Mouse (Mus musculus): ENCODE measurements at regions not wholly inside any gene's neighbourhood (a gene's known extent, or its start where the extent isn't known, plus 50 kb on each side); places are given as distances from the start of the nearest gene placed in this dataset.
A peak's percentile ranks its signal among the peaks of the same experiment; 100 is the strongest.

DNA sequence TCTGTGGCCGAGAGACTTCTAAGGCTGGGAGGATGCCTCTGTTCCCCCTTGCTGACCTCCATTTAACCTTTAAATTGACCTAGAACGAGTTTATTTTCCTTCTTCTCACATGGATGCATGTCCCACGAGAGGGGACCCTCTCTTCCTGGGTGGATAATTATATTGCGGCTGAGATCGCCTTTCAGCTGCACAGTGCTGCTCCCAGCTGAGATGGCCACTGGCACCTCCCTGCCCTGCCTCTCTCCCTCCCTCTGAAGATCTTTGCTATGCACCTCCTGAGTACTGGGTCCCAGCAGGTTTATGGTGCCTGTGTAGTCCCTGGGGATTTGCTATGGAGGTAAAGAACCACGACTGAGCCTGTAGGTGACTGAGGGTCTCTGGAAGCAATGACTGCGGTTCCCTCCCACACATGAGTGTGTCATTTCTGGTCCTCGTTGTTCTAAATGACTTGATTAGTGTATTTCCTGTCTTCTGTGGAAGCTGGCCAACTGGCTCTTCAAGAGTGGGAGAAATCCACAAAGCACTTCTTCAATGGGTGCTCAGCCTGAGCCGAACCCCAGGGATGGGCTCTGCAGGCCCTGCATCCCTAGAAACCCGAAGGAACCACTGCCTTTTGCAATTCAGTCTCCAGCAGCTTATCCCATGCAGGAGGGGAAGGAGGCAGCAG is 275.9 kb downstream of the Tshz3 start:
- Histone ChIP-seq H3K9me3 (ENCODE audit: low read length) (no peaks in the 10 kb centered on the region), H3K4me2 (replicated peaks; ENCODE audit: low read depth, low read length) (no peak overlapping the region)
- peak; percentile 79 for ATAC-seq (ENCODE audit: low FRiP score, low TSS enrichment)

GRCm38 (mm10) chr7:36974573-36974972 is 276.7 kb downstream of the Tshz3 start:
- Histone ChIP-seq H3K9me3 (ENCODE audit: low read length) (no peaks in the 10 kb centered on the region), H3K4me1 (ENCODE audit: insufficient read depth, low read length) (peaks cover 9% of the 10 kb centered on the region; the same call in 1 of the 2 replicates), H3K27ac (ENCODE audit: low read length) (no peak overlapping the region), H3K4me2 (replicated peaks; ENCODE audit: low read depth, low read length) (no peak overlapping the region), H3K27me3 (ENCODE audit: insufficient read depth, low read length) (peaks cover 4% of the 10 kb centered on the region; the same call in 1 of the 2 replicates), H3K4me3 (ENCODE audit: low read length) (no peak overlapping the region), H3K9ac (replicated peaks; ENCODE audit: low read length) (no peak overlapping the region), H3K36me3 (ENCODE audit: insufficient read depth, low read length) (no peaks in the 10 kb centered on the region)
- WGBS = 63% methylated on average over 4 of the region's 4 CpGs
- ATAC-seq (ENCODE audit: low FRiP score, low TSS enrichment) = no peak

More for the DNA sequence above, 275.9 kb downstream of the Tshz3 start:
- H3K4me1 ChIP-seq (ENCODE audit: insufficient read depth, low read length) = peaks cover 9% of the 10 kb centered on the region; the same call in 1 of the 2 replicates
- peaks cover 5% of the 10 kb centered on the region; the same call in 1 of the 2 replicates for H3K27me3 ChIP-seq (ENCODE audit: insufficient read depth, low read length)
- H3K36me3 ChIP-seq (ENCODE audit: insufficient read depth, low read length) = no peaks in the 10 kb centered on the region
- no peak overlapping the region for H3K9ac ChIP-seq (replicated peaks; ENCODE audit: low read length)
- 26% methylated on average over 10 of the region's 10 CpGs for WGBS
- no peak overlapping the region for H3K27ac ChIP-seq (ENCODE audit: low read length)
- H3K4me3 ChIP-seq (ENCODE audit: low read length) = no peak overlapping the region

- Histone ChIP-seq H3K9ac (replicated peaks; ENCODE audit: low read length) (no peak overlapping the region), H3K27ac (ENCODE audit: low read length) (no peak overlapping the region), H3K4me2 (replicated peaks; ENCODE audit: low read depth, low read length) (peak overlapping the region; percentile 20; the same call in 1 of the 2 replicates), H3K4me1 (ENCODE audit: insufficient read depth, low read length) (peaks cover 9% of the 10 kb centered on the region; the same call in 1 of the 2 replicates), H3K27me3 (ENCODE audit: insufficient read depth, low read length) (no peaks in the 10 kb centered on the region), H3K36me3 (ENCODE audit: insufficient read depth, low read length) (no peaks in the 10 kb centered on the region), H3K4me3 (ENCODE audit: low read length) (no peak overlapping the region), H3K9me3 (ENCODE audit: low read length) (0 out of 2 replicates have a peak, but pooled peaks cover 5% of the 10 kb centered on the region)
- peak; percentile 63; the same call in 1 of the 2 replicates for ATAC-seq (ENCODE audit: low FRiP score, low TSS enrichment)
- 20% methylated on average over 5 of the region's 5 CpGs for WGBS
Observed at GRCm38 (mm10) chr7:36975475-36975874, 277.6 kb downstream of the Tshz3 start.

- 54% methylated on average over 12 of the region's 12 CpGs for WGBS
- ATAC-seq (ENCODE audit: low FRiP score, low TSS enrichment) = no peak
- H3K4me2 ChIP-seq (replicated peaks; ENCODE audit: low read depth, low read length) = no peak overlapping the region
- no peak overlapping the region for H3K9ac ChIP-seq (replicated peaks; ENCODE audit: low read length)
- no peak overlapping the region for H3K27ac ChIP-seq (ENCODE audit: low read length)
- H3K27me3 ChIP-seq (ENCODE audit: insufficient read depth, low read length) = no peaks in the 10 kb centered on the region
- H3K4me3 ChIP-seq (ENCODE audit: low read length) = no peak overlapping the region
- H3K9me3 ChIP-seq (ENCODE audit: low read length) = 0 out of 2 replicates have a peak, but pooled peaks cover 6% of the 10 kb centered on the region
- H3K36me3 ChIP-seq (ENCODE audit: insufficient read depth, low read length) = no peaks in the 10 kb centered on the region
- peaks cover 9% of the 10 kb centered on the region; the same call in 1 of the 2 replicates for H3K4me1 ChIP-seq (ENCODE audit: insufficient read depth, low read length)
Observed at GRCm38 (mm10) chr7:36977819-36978218, 279.9 kb downstream of the Tshz3 start.

- 88% methylated on average over 1 of the region's 1 CpGs for WGBS
- no peaks in the 10 kb centered on the region for H3K27me3 ChIP-seq (ENCODE audit: insufficient read depth, low read length)
- no peaks in the 10 kb centered on the region for H3K36me3 ChIP-seq (ENCODE audit: insufficient read depth, low read length)
- H3K4me1 ChIP-seq (ENCODE audit: insufficient read depth, low read length) = no peaks in the 10 kb centered on the region
- no peak overlapping the region for H3K9ac ChIP-seq (replicated peaks; ENCODE audit: low read length)
- H3K4me3 ChIP-seq (ENCODE audit: low read length) = no peak overlapping the region
- no peak for ATAC-seq (ENCODE audit: low FRiP score, low TSS enrichment)
- H3K27ac ChIP-seq (ENCODE audit: low read length) = no peak overlapping the region
- H3K9me3 ChIP-seq (ENCODE audit: low read length) = no peaks in the 10 kb centered on the region
- no peak overlapping the region for H3K4me2 ChIP-seq (replicated peaks; ENCODE audit: low read depth, low read length)
Observed at GRCm38 (mm10) chr7:36989380-36989779, 291.5 kb downstream of the Tshz3 start.

GRCm38 (mm10) chr7:37004601-37005000 is 306.7 kb downstream of the Tshz3 start:
- Histone ChIP-seq H3K27ac (ENCODE audit: low read length) (no peak overlapping the region), H3K4me3 (ENCODE audit: low read length) (no peak overlapping the region), H3K4me2 (replicated peaks; ENCODE audit: low read depth, low read length) (no peak overlapping the region), H3K9ac (replicated peaks; ENCODE audit: low read length) (no peak overlapping the region), H3K4me1 (ENCODE audit: insufficient read depth, low read length) (no peaks in the 10 kb centered on the region), H3K36me3 (ENCODE audit: insufficient read depth, low read length) (no peaks in the 10 kb centered on the region), H3K9me3 (ENCODE audit: low read length) (no peaks in the 10 kb centered on the region), H3K27me3 (ENCODE audit: insufficient read depth, low read length) (no peaks in the 10 kb centered on the region)
- WGBS = 74% methylated on average over 5 of the region's 5 CpGs
- ATAC-seq (ENCODE audit: low FRiP score, low TSS enrichment) = no peak

DNA sequence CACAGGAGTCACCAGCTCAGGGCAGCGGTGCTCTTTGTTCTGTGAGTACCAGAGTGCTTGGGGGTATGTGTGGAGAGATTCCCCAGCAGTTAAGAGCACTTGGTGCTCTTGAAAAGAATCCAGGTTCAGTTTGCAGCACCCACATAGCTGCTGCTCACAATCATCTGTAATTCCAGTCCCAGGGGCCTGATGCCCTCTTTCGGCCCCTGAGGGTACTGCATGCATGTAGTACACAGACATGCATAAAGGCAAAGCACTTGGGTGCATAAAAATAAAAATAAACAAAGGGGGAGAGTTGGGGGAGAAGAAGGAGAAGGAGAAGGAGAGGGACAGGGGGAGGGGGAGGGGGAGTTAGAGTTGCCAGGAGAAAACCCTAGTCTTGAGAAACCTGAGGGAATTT is 307.8 kb downstream of the Tshz3 start:
- no peaks in the 10 kb centered on the region for H3K9me3 ChIP-seq (ENCODE audit: low read length)
- no peaks in the 10 kb centered on the region for H3K4me1 ChIP-seq (ENCODE audit: insufficient read depth, low read length)
- no peak for ATAC-seq (ENCODE audit: low FRiP score, low TSS enrichment)
- 90% methylated on average over 2 of the region's 2 CpGs for WGBS
- H3K27ac ChIP-seq (ENCODE audit: low read length) = no peak overlapping the region
- no peaks in the 10 kb centered on the region for H3K36me3 ChIP-seq (ENCODE audit: insufficient read depth, low read length)
- no peak overlapping the region for H3K9ac ChIP-seq (replicated peaks; ENCODE audit: low read length)
- no peaks in the 10 kb centered on the region for H3K27me3 ChIP-seq (ENCODE audit: insufficient read depth, low read length)
- H3K4me2 ChIP-seq (replicated peaks; ENCODE audit: low read depth, low read length) = no peak overlapping the region
- no peak overlapping the region for H3K4me3 ChIP-seq (ENCODE audit: low read length)

- no peaks in the 10 kb centered on the region for H3K36me3 ChIP-seq (ENCODE audit: insufficient read depth, low read length)
Observed at GRCm38 (mm10) chr7:37006921-37007320, 309.0 kb downstream of the Tshz3 start.

DNA sequence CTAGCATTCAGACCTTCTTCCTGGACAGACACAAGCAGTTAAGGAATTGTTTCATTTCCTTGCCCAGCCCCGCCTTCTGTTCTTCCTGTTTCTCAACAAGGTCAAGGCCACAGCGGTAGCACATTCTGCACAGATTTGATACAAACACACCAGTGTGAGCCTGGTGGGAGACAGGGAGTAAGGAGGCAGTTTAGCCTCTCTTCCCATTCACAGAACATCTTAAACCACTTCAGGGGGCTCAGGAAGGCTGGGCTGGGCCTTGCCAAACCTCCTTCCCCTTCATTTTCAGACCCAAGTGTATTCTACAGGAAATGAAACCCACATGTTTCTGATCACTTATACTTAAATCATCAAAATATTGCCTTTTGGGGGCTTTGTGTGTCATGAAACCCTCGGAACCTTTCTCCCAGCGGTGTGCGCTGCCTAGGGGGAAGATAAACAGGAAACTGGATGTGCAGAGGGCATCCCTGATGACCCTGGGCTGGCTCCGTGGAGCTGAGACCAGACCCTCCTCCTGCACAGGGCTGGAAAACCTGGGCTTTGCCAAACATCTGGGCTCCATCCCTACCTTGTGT is 313.3 kb downstream of the Tshz3 start:
- Histone ChIP-seq H3K36me3 (ENCODE audit: insufficient read depth, low read length) (no peaks in the 10 kb centered on the region), H3K9me3 (ENCODE audit: low read length) (no peaks in the 10 kb centered on the region), H3K4me1 (ENCODE audit: insufficient read depth, low read length) (peaks cover 9% of the 10 kb centered on the region; the same call in 1 of the 2 replicates), H3K4me3 (ENCODE audit: low read length) (no peak overlapping the region), H3K4me2 (replicated peaks; ENCODE audit: low read depth, low read length) (no peak overlapping the region), H3K9ac (replicated peaks; ENCODE audit: low read length) (no peak overlapping the region), H3K27ac (ENCODE audit: low read length) (peak overlapping the region; percentile 58; the same call in 1 of the 2 replicates), H3K27me3 (ENCODE audit: insufficient read depth, low read length) (no peaks in the 10 kb centered on the region)
- peak; percentile 42; the same call in 1 of the 2 replicates for ATAC-seq (ENCODE audit: low FRiP score, low TSS enrichment)
- WGBS = 39% methylated on average over 6 of the region's 6 CpGs

More at GRCm38 (mm10) chr7:37006921-37007320, 309.0 kb downstream of the Tshz3 start:
- no peak overlapping the region for H3K27ac ChIP-seq (ENCODE audit: low read length)
- no peak overlapping the region for H3K9ac ChIP-seq (replicated peaks; ENCODE audit: low read length)
- peaks cover 9% of the 10 kb centered on the region; the same call in 1 of the 2 replicates for H3K4me1 ChIP-seq (ENCODE audit: insufficient read depth, low read length)
- ATAC-seq (ENCODE audit: low FRiP score, low TSS enrichment) = no peak
- no peak overlapping the region for H3K4me3 ChIP-seq (ENCODE audit: low read length)
- no peaks in the 10 kb centered on the region for H3K9me3 ChIP-seq (ENCODE audit: low read length)
- no peaks in the 10 kb centered on the region for H3K27me3 ChIP-seq (ENCODE audit: insufficient read depth, low read length)
- 67% methylated on average over 10 of the region's 10 CpGs for WGBS
- no peak overlapping the region for H3K4me2 ChIP-seq (replicated peaks; ENCODE audit: low read depth, low read length)

GRCm38 (mm10) chr7:37020078-37020477 is 322.2 kb downstream of the Tshz3 start:
- ATAC-seq (ENCODE audit: low FRiP score, low TSS enrichment) = no peak
- Histone ChIP-seq H3K4me2 (replicated peaks; ENCODE audit: low read depth, low read length) (no peak overlapping the region), H3K9ac (replicated peaks; ENCODE audit: low read length) (no peak overlapping the region), H3K36me3 (ENCODE audit: insufficient read depth, low read length) (no peaks in the 10 kb centered on the region), H3K4me1 (ENCODE audit: insufficient read depth, low read length) (no peaks in the 10 kb centered on the region), H3K9me3 (ENCODE audit: low read length) (no peaks in the 10 kb centered on the region), H3K27me3 (ENCODE audit: insufficient read depth, low read length) (no peaks in the 10 kb centered on the region), H3K27ac (ENCODE audit: low read length) (no peak overlapping the region), H3K4me3 (ENCODE audit: low read length) (no peak overlapping the region)
- 36% methylated on average over 3 of the region's 3 CpGs for WGBS

All from kidney, embryonic 16.5 days (tissue).